Mouse (Mus musculus) limb, embryonic 15.5 days (tissue): ENCODE measurements around the gene Osbpl11. TPM values are rescaled to one million over a fixed set of nuclear protein-coding genes. Genes with fewer than 3 reads are reported as not detected.

Source experiments
- ATAC-seq: fragments of 200-750 bp; cut with Nextera tagmentation; 2 replicates; pipeline ENCODE4 v1.8.0; 2017; ENCODE audit warnings: low read depth, moderate TSS enrichment; ENCODE audit not compliant: insufficient number of reproducible peaks, low FRiP score, low TSS enrichment
- H3K27ac ChIP-seq: fragments of 300-500 bp; sonication (generic); 2 replicates; pipeline ENCODE4 v1.5.1; 2015; ENCODE audit warnings: moderate library complexity, mild to moderate bottlenecking, inconsistent platforms
- H3K27me3 ChIP-seq: fragments of 300-500 bp; sonication (generic); 2 replicates; pipeline ENCODE4 v1.6.1; 2015; ENCODE audit warnings: inconsistent platforms
- H3K36me3 ChIP-seq: fragments of 300-500 bp; sonication (generic); 2 replicates; pipeline ENCODE4 v1.6.1; 2015; ENCODE audit warnings: inconsistent platforms
- H3K4me1 ChIP-seq: fragments of 300-500 bp; sonication (generic); 2 replicates; pipeline ENCODE4 v1.6.1; 2015; ENCODE audit warnings: inconsistent platforms
- H3K4me2 ChIP-seq: fragments of 300-500 bp; sonication (generic); 2 replicates; pipeline ENCODE4 v1.6.1; 2015; ENCODE audit warnings: mild to moderate bottlenecking, inconsistent platforms
- H3K4me3 ChIP-seq: fragments of 300-500 bp; sonication (generic); 2 replicates; pipeline ENCODE4 v1.5.1; 2015; ENCODE audit warnings: mild to moderate bottlenecking, inconsistent platforms
- H3K9ac ChIP-seq: fragments of 300-500 bp; sonication (generic); 2 replicates; pipeline ENCODE4 v1.6.1; 2015; ENCODE audit warnings: inconsistent platforms
- H3K9me3 ChIP-seq: fragments of 300-500 bp; sonication (generic); 2 replicates; pipeline ENCODE4 v1.6.1; 2016; ENCODE audit warnings: inconsistent platforms
- WGBS: fragments of 180-500 bp; shearing (Covaris S2); methylation state at CpG from one replicate; pipeline ENCODE4 v1.1.7; 2015; 5-methylcytosine and 5-hydroxymethylcytosine counted together
- polyA plus RNA-seq: library from polyadenylated mRNA; unstranded; fragments of >200 nt; fragmentation: Nextera tagmentation; extraction: Ambion mirVana; gene quantifications from 2 replicates; pipeline ENCODE4 v1.2.1, GENCODE M21; 2015

Gene Osbpl11
- polyA plus RNA-seq, 1 experiment from 2014 or later = 16.0 TPM

- H3K9ac ChIP-seq = no peak overlapping the region
- peaks cover 88% of the 10 kb centered on the region for H3K36me3 ChIP-seq
- WGBS = 78% methylated on average over 9 of the region's 9 CpGs
Measured at GRCm38 (mm10) chr16:33288536-33288935, 103.7 kb downstream of the Osbpl11 start.

GRCm38 (mm10) chr16:33289981-33290380, 105.1 kb downstream of the Osbpl11 start:
- ATAC-seq = no peak
- H3K4me1 ChIP-seq = no peaks in the 10 kb centered on the region
- H3K27ac ChIP-seq = no peak overlapping the region
- H3K9me3 ChIP-seq = 0 out of 2 replicates have a peak, but pooled peaks cover 4% of the 10 kb centered on the region
- no peak overlapping the region for H3K4me2 ChIP-seq
- H3K9ac ChIP-seq = no peak overlapping the region
- H3K4me3 ChIP-seq = no peak overlapping the region
- H3K36me3 ChIP-seq = peaks cover 91% of the 10 kb centered on the region
- H3K27me3 ChIP-seq = no peaks in the 10 kb centered on the region
- WGBS = 77% methylated on average over 7 of the region's 7 CpGs

More at GRCm38 (mm10) chr16:33288536-33288935, 103.7 kb downstream of the Osbpl11 start:
- 0 out of 2 replicates have a peak, but pooled peaks cover 4% of the 10 kb centered on the region for H3K9me3 ChIP-seq
- H3K27me3 ChIP-seq = no peaks in the 10 kb centered on the region
- no peak overlapping the region for H3K4me3 ChIP-seq
- H3K4me1 ChIP-seq = no peaks in the 10 kb centered on the region
- no peak overlapping the region for H3K27ac ChIP-seq
- H3K4me2 ChIP-seq = no peak overlapping the region
- ATAC-seq = no peak

GRCm38 (mm10) chr16:33292241-33292640, 107.4 kb downstream of the Osbpl11 start:
- no peak overlapping the region for H3K4me3 ChIP-seq
- no peak overlapping the region for H3K9ac ChIP-seq
- no peaks in the 10 kb centered on the region for H3K4me1 ChIP-seq
- peaks cover 97% of the 10 kb centered on the region for H3K36me3 ChIP-seq
- no peaks in the 10 kb centered on the region for H3K27me3 ChIP-seq
- 97% methylated on average over 7 of the region's 7 CpGs for WGBS
- 0 out of 2 replicates have a peak, but pooled peaks cover 4% of the 10 kb centered on the region for H3K9me3 ChIP-seq
- H3K27ac ChIP-seq = no peak overlapping the region
- H3K4me2 ChIP-seq = no peak overlapping the region
- ATAC-seq = no peak

Other genes with a start within 250 kb of the Osbpl11 start
- 1.6 and 2.0 TPM in 2 replicates for gene Iqcg, start 128.9 kb upstream of the Osbpl11 start, polyA plus RNA-seq
- 774 and 915 TPM in 2 replicates for gene Rpl35a, start 128.6 kb upstream of the Osbpl11 start, polyA plus RNA-seq
- 1.7 and 1.8 TPM in 2 replicates for gene Lmln, start 122.5 kb upstream of the Osbpl11 start, polyA plus RNA-seq
- gene Snx4, start 66.4 kb downstream of the Osbpl11 start, polyA plus RNA-seq = 84.3 and 89.8 TPM in 2 replicates
- gene Zfp148, start 195.8 kb downstream of the Osbpl11 start, polyA plus RNA-seq = 58.4 and 60.9 TPM in 2 replicates